Mouse (Mus musculus): ENCODE data around the gene Kif27. TPM values are rescaled to one million over a fixed set of nuclear protein-coding genes. Genes with fewer than 3 reads are reported as not detected.
"Not testable (repeated sequence)": the region's sequence is repeated elsewhere in the genome, so short reads cannot be mapped to it uniquely, and the experiment has no call there.

The Kif27 gene
- polyA plus RNA-seq, 1 experiment: 60.5 TPM

DNA sequence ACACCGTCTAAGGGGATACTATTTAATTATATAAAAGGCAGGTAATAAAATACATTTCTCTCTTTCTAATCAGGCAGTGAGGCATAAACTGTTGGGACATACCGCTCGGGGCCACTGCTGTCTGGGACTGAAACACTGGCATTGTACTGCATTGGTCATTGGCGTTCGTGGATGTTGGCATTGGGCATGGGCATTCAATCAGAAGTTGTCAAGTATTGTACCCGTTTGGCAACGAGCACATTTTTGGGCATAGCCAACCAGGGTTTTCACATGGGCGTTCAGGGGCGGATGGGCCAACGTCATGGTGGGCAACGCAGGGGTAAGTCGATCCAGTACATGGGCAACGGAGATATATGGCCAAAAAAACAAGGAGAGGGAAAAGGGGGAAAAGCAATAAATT lies 38.7 kb upstream of the Kif27 start:
- no peak overlapping the region for H3K27ac ChIP-seq (ENCODE audit: control insufficient read depth, insufficient read depth, low read depth, low read length)
- no peaks in the 10 kb centered on the region; the same call in none of the 2 replicates for H3K36me3 ChIP-seq (ENCODE audit: control insufficient read depth, insufficient read depth, low read length)
- peaks cover 2% of the 10 kb centered on the region; the same call in 1 of the 2 replicates for H3K4me1 ChIP-seq (ENCODE audit: control insufficient read depth, insufficient read depth, low read length)
- H3K27me3 ChIP-seq (ENCODE audit: control insufficient read depth, insufficient read depth, low read length): no peaks in the 10 kb centered on the region
- no peak overlapping the region for H3K4me3 ChIP-seq (ENCODE audit: control insufficient read depth, low read depth, low read length)
- no peak for TF ChIP-seq POLR2A (IDR thresholded peaks at IDR 0.05; ENCODE audit: control insufficient read depth, low read depth, low read length)
- TF ChIP-seq CTCF (IDR thresholded peaks at IDR 0.05; ENCODE audit: control insufficient read depth, insufficient read depth, insufficient replicate concordance, low read depth, low read length): no peak

DNA sequence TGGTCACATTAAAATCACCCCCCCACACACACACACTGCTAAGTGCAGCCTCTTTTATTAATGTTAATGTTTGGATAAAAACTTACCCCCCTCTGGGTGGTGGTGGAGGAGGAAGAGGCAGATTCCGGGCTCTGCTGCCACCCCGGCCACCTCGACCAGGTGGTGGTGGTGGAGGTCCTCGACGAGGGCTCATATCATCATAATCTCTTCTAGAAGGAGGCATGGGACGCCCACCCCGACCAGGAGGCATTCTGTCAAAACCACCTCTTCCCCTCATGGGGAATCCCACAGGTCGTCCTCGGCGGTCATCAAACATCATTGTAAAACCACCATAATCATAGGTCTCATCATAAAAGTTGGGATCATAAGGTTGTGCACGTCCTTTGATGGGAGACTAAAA lies 35.5 kb upstream of the Kif27 start:
- H3K4me1 ChIP-seq (ENCODE audit: control insufficient read depth, insufficient read depth, low read length); H3K36me3 ChIP-seq (ENCODE audit: control insufficient read depth, insufficient read depth, low read length); H3K4me3 ChIP-seq (ENCODE audit: control insufficient read depth, low read depth, low read length); H3K27me3 ChIP-seq (ENCODE audit: control insufficient read depth, insufficient read depth, low read length); H3K27ac ChIP-seq (ENCODE audit: control insufficient read depth, insufficient read depth, low read depth, low read length): not testable (repeated sequence)

DNA sequence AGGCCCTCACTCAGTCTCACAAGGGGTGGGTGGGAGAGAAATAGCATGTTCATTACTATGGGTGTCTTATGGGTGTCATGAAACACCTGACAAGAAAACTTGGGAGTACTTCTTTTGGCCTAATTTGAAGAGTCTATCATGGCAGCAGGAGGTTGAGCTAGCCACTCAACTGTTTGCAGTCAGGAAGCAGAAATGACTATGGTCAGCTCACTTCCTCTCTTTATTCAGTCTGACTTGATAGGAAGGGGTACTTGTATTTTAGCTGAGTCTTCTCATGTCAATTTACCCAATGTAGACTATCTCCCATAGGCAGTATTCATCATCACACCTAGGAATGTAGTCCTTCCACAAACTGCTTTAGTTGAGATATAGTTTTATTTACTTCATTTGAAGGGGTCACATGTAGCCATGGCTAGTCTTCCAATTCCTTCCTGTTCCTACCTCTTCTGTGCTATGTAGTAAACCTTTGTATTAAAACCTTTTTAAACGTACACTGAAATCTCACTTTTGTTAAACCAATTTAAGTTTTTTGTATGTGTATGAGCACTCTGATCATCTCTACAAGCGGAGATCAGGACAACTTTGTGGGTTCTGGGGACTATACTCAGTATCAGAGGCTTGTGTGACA lies 30.5 kb upstream of the Kif27 start:
- TF ChIP-seq CTCF (IDR thresholded peaks at IDR 0.05; ENCODE audit: control insufficient read depth, insufficient read depth, insufficient replicate concordance, low read depth, low read length): no peak
- no peak for TF ChIP-seq POLR2A (IDR thresholded peaks at IDR 0.05; ENCODE audit: control insufficient read depth, low read depth, low read length)
- H3K27ac ChIP-seq (ENCODE audit: control insufficient read depth, insufficient read depth, low read depth, low read length): no peak overlapping the region
- no peaks in the 10 kb centered on the region for H3K27me3 ChIP-seq (ENCODE audit: control insufficient read depth, insufficient read depth, low read length)
- no peaks in the 10 kb centered on the region; the same call in 1 of the 2 replicates for H3K36me3 ChIP-seq (ENCODE audit: control insufficient read depth, insufficient read depth, low read length)
- H3K4me1 ChIP-seq (ENCODE audit: control insufficient read depth, insufficient read depth, low read length): no peaks in the 10 kb centered on the region
- H3K4me3 ChIP-seq (ENCODE audit: control insufficient read depth, low read depth, low read length): no peak overlapping the region

- no peak for TF ChIP-seq POLR2A (IDR thresholded peaks at IDR 0.05; ENCODE audit: control insufficient read depth, low read depth, low read length)
- TF ChIP-seq CTCF (IDR thresholded peaks at IDR 0.05; ENCODE audit: control insufficient read depth, insufficient read depth, insufficient replicate concordance, low read depth, low read length): no peak
- no peak overlapping the region for H3K27ac ChIP-seq (ENCODE audit: control insufficient read depth, insufficient read depth, low read depth, low read length)
- no peak overlapping the region for H3K4me3 ChIP-seq (ENCODE audit: control insufficient read depth, low read depth, low read length)
- H3K36me3 ChIP-seq (ENCODE audit: control insufficient read depth, insufficient read depth, low read length): no peaks in the 10 kb centered on the region
- H3K4me1 ChIP-seq (ENCODE audit: control insufficient read depth, insufficient read depth, low read length): peaks cover 3% of the 10 kb centered on the region; the same call in 1 of the 2 replicates
- H3K27me3 ChIP-seq (ENCODE audit: control insufficient read depth, insufficient read depth, low read length): no peaks in the 10 kb centered on the region
Observed at GRCm38 (mm10) chr13:58388379-58388778, 29.5 kb upstream of the Kif27 start.

DNA sequence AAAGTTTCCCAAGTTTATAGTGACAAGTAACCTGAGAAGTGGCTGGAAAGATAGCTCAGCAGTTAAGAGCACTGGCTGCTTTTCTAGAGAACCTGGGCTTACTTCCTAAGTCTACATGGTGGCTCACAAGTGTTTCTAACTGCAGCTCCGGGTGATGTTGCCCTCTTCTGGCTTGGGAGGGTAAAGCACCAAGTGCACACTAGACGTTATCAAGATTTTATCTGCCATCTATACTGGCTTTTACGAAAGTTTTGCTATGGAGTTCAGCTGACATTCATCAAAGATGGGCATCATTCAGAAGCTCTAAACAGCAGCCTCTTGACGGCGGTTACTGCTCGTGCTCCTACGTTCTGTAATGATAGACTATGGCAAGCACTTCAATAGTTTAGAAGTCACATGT lies 29.0 kb upstream of the Kif27 start:
- TF ChIP-seq POLR2A (IDR thresholded peaks at IDR 0.05; ENCODE audit: control insufficient read depth, low read depth, low read length) (no peak), CTCF (IDR thresholded peaks at IDR 0.05; ENCODE audit: control insufficient read depth, insufficient read depth, insufficient replicate concordance, low read depth, low read length) (peak; percentile 13; the same call in 1 of the 2 replicates)

DNA sequence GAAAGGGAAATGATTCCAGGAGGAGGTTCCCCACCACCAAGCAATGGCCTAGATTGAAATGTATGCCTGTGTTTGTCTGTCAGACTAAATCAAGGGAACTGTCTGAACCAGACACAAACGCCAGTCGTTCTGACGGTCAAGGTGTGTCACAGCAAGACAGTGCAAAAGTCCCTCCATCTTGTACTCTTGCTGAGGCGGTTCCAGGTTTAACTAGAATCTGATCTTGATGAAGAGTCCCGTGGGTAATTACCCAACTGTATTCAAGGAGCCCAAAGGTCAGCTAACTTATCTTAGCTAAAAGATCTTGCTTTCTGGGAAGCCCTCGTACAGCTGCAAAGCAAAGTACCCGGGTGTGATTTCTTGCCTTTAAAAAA lies 26.6 kb upstream of the Kif27 start:
- H3K4me1 ChIP-seq (ENCODE audit: control insufficient read depth, insufficient read depth, low read length): peaks cover 3% of the 10 kb centered on the region; the same call in 1 of the 2 replicates
- no peaks in the 10 kb centered on the region for H3K36me3 ChIP-seq (ENCODE audit: control insufficient read depth, insufficient read depth, low read length)
- TF ChIP-seq CTCF (IDR thresholded peaks at IDR 0.05; ENCODE audit: control insufficient read depth, insufficient read depth, insufficient replicate concordance, low read depth, low read length): no peak
- TF ChIP-seq POLR2A (IDR thresholded peaks at IDR 0.05; ENCODE audit: control insufficient read depth, low read depth, low read length): no peak
- H3K27me3 ChIP-seq (ENCODE audit: control insufficient read depth, insufficient read depth, low read length): no peaks in the 10 kb centered on the region
- peak overlapping the region; percentile 92 for H3K4me3 ChIP-seq (ENCODE audit: control insufficient read depth, low read depth, low read length)
- peak overlapping the region; percentile 72; the same call in 1 of the 2 replicates for H3K27ac ChIP-seq (ENCODE audit: control insufficient read depth, insufficient read depth, low read depth, low read length)

More for the DNA sequence above, 29.0 kb upstream of the Kif27 start:
- Histone ChIP-seq H3K27me3 (ENCODE audit: control insufficient read depth, insufficient read depth, low read length) (no peaks in the 10 kb centered on the region), H3K27ac (ENCODE audit: control insufficient read depth, insufficient read depth, low read depth, low read length) (no peak overlapping the region), H3K36me3 (ENCODE audit: control insufficient read depth, insufficient read depth, low read length) (no peaks in the 10 kb centered on the region), H3K4me1 (ENCODE audit: control insufficient read depth, insufficient read depth, low read length) (peaks cover 3% of the 10 kb centered on the region; the same call in 1 of the 2 replicates), H3K4me3 (ENCODE audit: control insufficient read depth, low read depth, low read length) (no peak overlapping the region)

GRCm38 (mm10) chr13:58384779-58385546 lies 26.0 kb upstream of the Kif27 start, which contains the start of gene 2210016F16Rik:
Gene 2210016F16Rik, minus strand, starts transcription at chr13:58385225.
- peak within 1 kb of the TSS; percentile 92 for H3K4me3 ChIP-seq (ENCODE audit: control insufficient read depth, low read depth, low read length)
- peaks cover 3% of the 10 kb centered on the region; the same call in 1 of the 2 replicates for H3K4me1 ChIP-seq (ENCODE audit: control insufficient read depth, insufficient read depth, low read length)
- H3K27me3 ChIP-seq (ENCODE audit: control insufficient read depth, insufficient read depth, low read length): no peaks in the 10 kb centered on the region
- TF ChIP-seq POLR2A (IDR thresholded peaks at IDR 0.05; ENCODE audit: control insufficient read depth, low read depth, low read length) (peak; percentile 46), CTCF (IDR thresholded peaks at IDR 0.05; ENCODE audit: control insufficient read depth, insufficient read depth, insufficient replicate concordance, low read depth, low read length) (no peak)
- no peaks in the 10 kb centered on the region for H3K36me3 ChIP-seq (ENCODE audit: control insufficient read depth, insufficient read depth, low read length)
- H3K27ac ChIP-seq (ENCODE audit: control insufficient read depth, insufficient read depth, low read depth, low read length): peak within 1 kb of the TSS; percentile 72
